Mouse (Mus musculus) cerebellum, adult (tissue): ENCODE results near the gene Man1b1.

ENCODE experiments used
- ATAC-seq: cut with Nextera tagmentation; 2 replicates; pipeline ENCODE4 v1.9.2; 2017; ENCODE audit warnings: mild to moderate bottlenecking, moderate library complexity, mixed read lengths; ENCODE audit not compliant: insufficient number of reproducible peaks, low FRiP score, low TSS enrichment

Man1b1 gene

GRCm38 (mm10) chr2:25356208-25357079 is 24.3 kb downstream of the Man1b1 start, which contains the start of gene Dpp7:
Dpp7 (minus strand) TSS chr2:25356359.
- ATAC-seq = peak; percentile 71; the same call in 1 of the 2 replicates

- ATAC-seq = no peak
Measured at GRCm38 (mm10) chr2:25359848-25360247, 27.7 kb downstream of the Man1b1 start.

GRCm38 (mm10) chr2:25363478-25364178 is 31.5 kb downstream of the Man1b1 start:
- ATAC-seq = no peak

DNA sequence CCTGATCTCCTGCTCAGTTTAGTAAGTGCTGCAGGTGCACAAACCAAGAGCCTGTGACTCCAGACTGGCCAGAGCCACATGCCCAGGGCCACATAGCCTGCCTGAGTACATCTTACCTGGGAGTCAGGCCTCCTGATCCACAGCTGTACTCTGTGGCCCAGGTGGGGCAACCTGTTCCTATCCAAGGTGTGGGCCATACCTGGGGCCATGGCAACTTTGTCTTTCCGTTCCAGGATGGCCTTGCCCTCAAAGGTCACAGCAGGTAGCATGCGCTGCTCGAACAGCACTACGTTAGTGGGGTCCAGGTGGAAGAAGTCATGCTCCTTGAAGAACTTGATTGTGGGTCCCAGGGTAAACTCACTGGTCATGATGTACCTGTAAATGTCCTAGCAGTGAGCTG is 32.2 kb downstream of the Man1b1 start:
- no peak for ATAC-seq

DNA sequence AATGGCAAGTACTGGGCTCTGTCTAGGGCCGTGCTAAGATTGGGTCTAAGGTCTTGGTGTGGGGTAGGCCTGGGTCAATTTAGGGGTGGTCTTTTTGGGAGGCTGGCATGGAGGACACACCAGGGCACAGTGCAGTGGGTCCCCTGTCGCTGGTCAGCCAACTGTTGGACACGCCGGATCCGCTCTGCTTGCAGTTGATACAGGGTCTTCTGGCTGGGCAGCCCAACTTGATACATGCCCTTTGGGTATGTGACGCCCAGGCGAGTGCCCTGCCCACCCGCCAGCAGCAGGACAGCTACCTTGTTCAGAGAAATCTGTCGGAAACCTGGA is 32.6 kb downstream of the Man1b1 start:
- no peak for ATAC-seq

- ATAC-seq = no peak
Measured at GRCm38 (mm10) chr2:25365091-25365761, 33.1 kb downstream of the Man1b1 start, which contains the start of gene Uap1l1. Uap1l1 (minus strand) TSS chr2:25365682.

DNA sequence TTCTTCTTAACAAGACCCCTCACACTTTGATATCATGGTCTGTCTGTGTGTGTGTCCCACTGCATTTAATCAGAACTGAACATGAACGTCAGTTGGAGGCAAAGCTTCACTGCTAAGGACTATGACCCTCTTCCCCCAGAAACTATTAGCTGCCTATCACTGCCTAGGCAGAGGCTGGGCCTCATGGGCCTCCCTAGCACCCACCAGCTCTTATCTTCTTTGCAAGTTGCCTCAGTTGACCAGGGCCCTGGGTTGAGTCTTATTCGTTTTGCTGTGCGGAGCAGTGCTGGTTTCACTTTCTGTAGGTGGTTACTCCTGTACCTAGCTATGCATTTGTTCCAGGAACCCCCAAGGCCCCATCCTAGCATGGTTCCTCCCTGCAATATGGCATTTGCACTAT is 37.9 kb downstream of the Man1b1 start:
- ATAC-seq = no peak

- ATAC-seq = peak; percentile 94
Measured at GRCm38 (mm10) chr2:25371764-25372643, 39.9 kb downstream of the Man1b1 start, which contains the start of gene Sapcd2. Sapcd2 (plus strand) TSS chr2:25372321.

- no peak for ATAC-seq
Measured at GRCm38 (mm10) chr2:25372644-25373391, 40.7 kb downstream of the Man1b1 start.

GRCm38 (mm10) chr2:25373431-25373830 is 41.3 kb downstream of the Man1b1 start:
- ATAC-seq = no peak

DNA sequence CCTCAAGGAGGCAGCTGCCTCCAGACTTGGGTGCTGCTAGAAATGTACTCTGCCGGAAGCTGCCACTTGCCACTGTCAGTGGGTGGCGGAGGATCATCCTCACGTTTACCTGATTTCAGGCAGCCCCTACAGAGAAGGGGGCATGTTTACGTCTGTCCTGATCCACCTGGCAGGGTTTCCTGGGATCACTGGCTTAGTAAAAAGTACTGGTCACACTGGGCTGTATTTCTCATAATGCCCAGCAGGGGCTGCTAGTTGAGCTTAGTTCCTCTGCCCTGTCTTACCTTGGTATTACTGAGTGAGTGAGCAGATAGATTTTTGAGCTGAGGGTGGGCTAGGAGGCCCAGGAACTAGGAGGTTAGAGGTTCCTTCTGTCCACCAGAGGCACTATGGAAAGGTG is 44.5 kb downstream of the Man1b1 start:
- ATAC-seq = no peak

GRCm38 (mm10) chr2:25384492-25384891 is 52.4 kb downstream of the Man1b1 start:
- no peak for ATAC-seq

DNA sequence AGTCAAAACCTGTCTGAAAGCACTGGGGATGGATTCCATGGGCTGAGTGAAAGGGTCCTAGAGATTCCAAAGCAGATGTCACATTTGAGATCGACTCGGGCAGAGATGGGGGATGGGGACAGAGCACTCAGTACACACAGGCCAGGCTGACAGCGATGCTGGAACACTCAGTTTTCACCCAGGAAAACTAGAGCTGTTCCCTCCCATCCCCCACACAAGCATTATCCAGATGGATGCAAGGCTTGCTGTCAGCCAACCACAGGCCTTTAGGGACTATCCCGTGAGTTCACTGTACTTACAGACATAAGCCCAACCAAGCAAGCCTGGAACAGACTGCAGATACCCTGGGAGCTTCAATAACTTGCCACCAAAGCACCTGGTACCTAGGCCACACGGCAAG is 59.1 kb downstream of the Man1b1 start:
- no peak for ATAC-seq

DNA sequence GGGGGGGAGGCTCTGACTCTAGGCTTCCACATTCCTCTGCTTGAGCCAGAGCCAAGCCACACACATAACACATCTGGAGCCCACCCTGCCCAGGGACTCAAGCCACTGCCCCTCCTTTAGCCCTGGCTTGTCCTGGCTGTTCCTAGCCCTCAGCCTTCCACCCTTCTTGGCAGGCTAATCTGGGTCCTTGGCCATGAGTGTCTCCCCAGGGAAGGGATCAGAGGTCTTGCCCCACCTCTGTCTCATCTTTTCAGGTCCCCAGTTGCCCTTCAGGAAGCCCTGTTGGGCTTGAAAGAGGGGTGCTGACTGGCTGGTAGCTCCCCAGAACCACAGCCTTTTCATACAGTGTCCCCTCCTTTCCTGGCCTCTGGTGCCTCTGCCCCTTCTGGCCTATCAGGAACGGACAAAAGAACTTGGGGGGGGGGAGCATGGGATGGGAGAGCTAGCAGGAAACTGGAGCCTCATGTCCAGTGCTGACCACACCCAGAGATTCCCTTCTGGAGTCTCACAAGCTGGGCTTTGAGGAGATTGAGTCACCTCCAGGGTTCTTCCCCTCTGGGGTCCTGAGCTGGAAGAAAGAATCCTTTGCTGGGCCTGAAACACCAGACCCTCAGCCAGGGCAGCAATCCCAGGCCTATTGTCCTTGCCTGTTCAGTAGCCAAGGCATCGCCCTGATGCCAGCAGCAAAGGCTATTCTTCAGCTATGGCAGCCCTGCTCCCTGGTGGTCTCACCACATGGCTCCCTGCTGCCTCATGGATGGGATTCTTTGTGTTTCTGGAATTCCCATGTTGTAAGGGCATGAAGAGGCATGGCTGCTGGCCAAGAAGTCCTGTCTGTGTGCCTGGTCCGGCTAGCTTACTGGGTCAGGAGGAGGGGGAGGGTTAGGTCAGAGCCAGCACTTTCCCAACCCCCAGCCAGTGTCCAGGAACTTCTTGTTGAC is 62.4 kb downstream of the Man1b1 start:
- ATAC-seq = 0 out of 2 replicates have a peak, but pooled peaks have one; percentile 3

GRCm38 (mm10) chr2:25395721-25396596 is 63.8 kb downstream of the Man1b1 start, which contains the start of gene Entpd2:
Entpd2 (plus strand) TSS chr2:25395874.
- ATAC-seq = no peak

- ATAC-seq = peak; percentile 45; the same call in 1 of the 2 replicates
Measured at GRCm38 (mm10) chr2:25396597-25396983, 64.5 kb downstream of the Man1b1 start.

DNA sequence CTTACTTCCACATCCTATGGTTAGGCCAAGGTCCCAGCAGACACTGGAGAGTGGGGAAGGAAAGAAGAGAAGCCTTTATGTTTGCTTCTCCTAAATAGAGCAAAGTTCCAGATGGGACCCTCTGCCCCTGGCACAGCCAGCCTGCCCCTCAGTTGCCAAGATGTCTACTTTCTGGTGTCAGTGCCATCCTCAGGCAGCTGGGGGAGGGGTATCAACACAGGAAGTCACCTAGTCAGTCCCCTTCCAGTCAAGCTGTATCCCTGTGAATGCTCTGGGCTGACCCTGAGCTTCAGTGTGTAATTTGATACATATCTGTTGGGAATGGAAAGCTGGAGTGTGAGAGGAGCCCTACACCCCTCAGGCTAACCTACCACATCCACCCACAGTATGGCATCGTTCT is 64.9 kb downstream of the Man1b1 start:
- no peak for ATAC-seq
